Mouse (Mus musculus) kidney, embryonic 16.5 days (tissue): ENCODE measurements at regions not wholly inside any gene's neighbourhood (a gene's known extent, or its start where the extent isn't known, plus 50 kb on each side); places are given as distances from the start of the nearest gene placed in this dataset.

Experiments used
- ATAC-seq: fragments of 200-750 bp; cut with Nextera tagmentation; 2 replicates; pipeline ENCODE4 v1.8.0; 2017; ENCODE audit warnings: moderate TSS enrichment; ENCODE audit not compliant: low FRiP score, low TSS enrichment
- H3K27ac ChIP-seq: fragments of 300-500 bp; sonication (generic); 2 replicates; pipeline ENCODE4 v1.5.1; 2014; ENCODE audit warnings: low read length
- H3K27me3 ChIP-seq: fragments of 300-500 bp; sonication (generic); 2 replicates; pipeline ENCODE4 v1.6.1; 2014; ENCODE audit warnings: low read length, control low read depth, mixed read lengths; ENCODE audit not compliant: insufficient read depth
- H3K36me3 ChIP-seq: fragments of 300-500 bp; sonication (generic); 2 replicates; pipeline ENCODE4 v1.6.1; 2014; ENCODE audit warnings: low read length, control low read depth, mixed read lengths; ENCODE audit not compliant: insufficient read depth
- H3K4me1 ChIP-seq: fragments of 300-500 bp; sonication (generic); 2 replicates; pipeline ENCODE4 v1.6.1; 2014; ENCODE audit warnings: low read length, control low read depth, mixed read lengths; ENCODE audit not compliant: insufficient read depth
- H3K4me2 ChIP-seq: fragments of 300-500 bp; sonication (generic); replicated peaks from 2 replicates; pipeline ENCODE4 v1.6.1; 2014; ENCODE audit warnings: low read depth, low read length
- H3K4me3 ChIP-seq: fragments of 300-500 bp; sonication (generic); 2 replicates; pipeline ENCODE4 v1.5.1; 2014; ENCODE audit warnings: mild to moderate bottlenecking, low read length
- H3K9ac ChIP-seq: fragments of 300-500 bp; sonication (generic); replicated peaks from 2 replicates; pipeline ENCODE4 v1.6.1; 2014; ENCODE audit warnings: low read length
- H3K9me3 ChIP-seq: fragments of 300-500 bp; sonication (generic); 2 replicates; pipeline ENCODE4 v1.6.1; 2016; ENCODE audit warnings: low read length, control low read depth
- WGBS: fragments of 180-500 bp; shearing (Covaris S2); extraction: QIAGEN DNeasy Blood & Tissue Kit; methylation state at CpG from one replicate; pipeline ENCODE4 v1.1.7; 2014; 5-methylcytosine and 5-hydroxymethylcytosine counted together

DNA sequence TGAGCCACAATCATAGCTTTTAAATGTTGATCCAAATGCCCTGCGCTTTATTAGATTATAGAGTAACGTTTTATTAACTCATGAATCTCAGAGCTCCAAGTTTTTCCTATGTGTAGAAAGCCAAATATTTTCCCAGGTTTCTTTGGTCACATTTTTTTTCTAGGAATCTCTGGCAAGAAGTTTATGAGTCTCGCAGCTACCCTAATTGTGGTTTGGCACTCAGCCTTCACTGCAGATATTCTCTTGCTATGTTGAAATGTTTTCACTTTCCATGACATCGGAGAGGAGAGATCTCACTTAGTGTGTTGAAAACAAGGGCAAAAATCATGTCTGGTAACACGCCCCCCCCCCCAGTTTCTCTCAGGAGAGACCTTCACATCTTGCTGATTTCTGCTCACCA, 212.4 kb downstream of the Tmem26 start:
- H3K4me1 ChIP-seq: no peaks in the 10 kb centered on the region
- 71% methylated on average over 5 of the region's 5 CpGs for WGBS

DNA sequence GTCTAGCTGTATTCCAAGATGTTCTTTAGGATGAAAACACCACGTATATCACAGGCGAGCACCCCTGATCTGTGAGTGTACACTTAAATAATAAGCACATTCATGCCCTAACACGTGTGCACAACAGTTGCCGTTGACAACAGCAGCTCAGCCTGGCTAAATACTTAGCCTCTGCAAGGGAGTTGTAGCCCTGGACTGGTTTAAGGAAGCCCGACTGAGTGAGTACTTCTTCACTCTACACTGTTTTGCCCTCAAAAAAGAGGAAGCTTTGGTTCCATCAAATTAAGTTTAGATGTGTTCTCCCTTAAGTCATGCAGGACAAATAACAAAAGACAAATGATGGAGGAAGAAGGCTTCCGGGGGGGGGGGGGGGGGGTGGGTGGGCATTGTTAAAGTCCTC, 208.0 kb upstream of the Rhobtb1 start:
- Histone ChIP-seq H3K4me2 (no peak overlapping the region), H3K4me3 (no peak overlapping the region), H3K27me3 (no peaks in the 10 kb centered on the region), H3K27ac (no peak overlapping the region), H3K9me3 (no peaks in the 10 kb centered on the region), H3K4me1 (no peaks in the 10 kb centered on the region), H3K36me3 (no peaks in the 10 kb centered on the region), H3K9ac (no peak overlapping the region)
- ATAC-seq: no peak
- WGBS: 84% methylated on average over 5 of the region's 6 CpGs

More for the DNA sequence above, 212.4 kb downstream of the Tmem26 start:
- H3K4me3 ChIP-seq: no peak overlapping the region
- H3K4me2 ChIP-seq: no peak overlapping the region
- H3K27me3 ChIP-seq: no peaks in the 10 kb centered on the region
- no peaks in the 10 kb centered on the region for H3K9me3 ChIP-seq
- H3K27ac ChIP-seq: no peak overlapping the region
- H3K36me3 ChIP-seq: no peaks in the 10 kb centered on the region
- no peak for ATAC-seq
- no peak overlapping the region for H3K9ac ChIP-seq

DNA sequence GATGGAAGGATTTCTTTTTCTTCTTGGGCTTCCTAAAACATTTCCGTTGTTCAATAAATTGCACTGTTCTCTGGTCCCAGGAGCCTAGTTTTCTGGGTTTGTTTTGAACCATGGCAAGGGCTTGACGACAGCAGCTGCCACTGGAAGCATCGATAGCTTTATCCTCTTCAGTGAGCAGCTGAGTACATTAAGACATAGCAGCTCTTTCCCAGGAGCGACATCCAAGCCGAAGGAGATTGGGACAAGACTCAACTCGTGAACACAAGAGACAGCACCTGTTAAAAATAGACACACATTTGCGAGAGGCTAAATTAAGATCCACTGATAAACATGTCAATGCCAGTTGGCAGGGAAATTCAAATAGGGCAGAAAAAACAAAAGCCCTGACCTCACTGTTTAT, 194.7 kb upstream of the Rhobtb1 start:
- Histone ChIP-seq H3K9ac (no peak overlapping the region), H3K36me3 (no peaks in the 10 kb centered on the region), H3K4me3 (no peak overlapping the region), H3K9me3 (no peaks in the 10 kb centered on the region), H3K27me3 (no peaks in the 10 kb centered on the region), H3K4me1 (no peaks in the 10 kb centered on the region), H3K4me2 (no peak overlapping the region), H3K27ac (no peak overlapping the region)
- ATAC-seq: no peak
- 74% methylated on average over 7 of the region's 7 CpGs for WGBS

DNA sequence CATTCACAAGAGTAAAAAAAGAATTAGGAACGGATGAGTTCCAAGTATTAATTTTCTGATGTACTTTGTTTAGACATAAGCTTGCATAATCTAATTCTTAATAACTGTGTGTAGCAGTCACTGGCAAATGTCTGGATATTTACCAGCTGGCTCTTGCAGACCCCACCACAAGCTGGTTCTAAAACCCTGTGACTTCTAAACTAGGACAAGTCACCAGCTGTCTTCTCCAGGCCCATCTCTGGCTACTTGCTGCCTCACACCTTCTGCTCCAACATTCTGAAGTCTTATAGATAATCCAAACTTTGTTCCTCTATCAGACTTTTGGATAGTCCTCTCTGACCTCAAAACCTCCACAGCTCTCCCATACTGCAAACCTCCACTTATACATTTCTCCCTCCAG, 189.9 kb upstream of the Rhobtb1 start:
- Histone ChIP-seq H3K9me3 (no peaks in the 10 kb centered on the region), H3K4me1 (no peaks in the 10 kb centered on the region), H3K36me3 (no peaks in the 10 kb centered on the region), H3K27me3 (no peaks in the 10 kb centered on the region), H3K4me3 (no peak overlapping the region), H3K27ac (no peak overlapping the region), H3K9ac (no peak overlapping the region), H3K4me2 (no peak overlapping the region)
- 86% methylated on average over 1 of the region's 1 CpGs for WGBS
- ATAC-seq: no peak

DNA sequence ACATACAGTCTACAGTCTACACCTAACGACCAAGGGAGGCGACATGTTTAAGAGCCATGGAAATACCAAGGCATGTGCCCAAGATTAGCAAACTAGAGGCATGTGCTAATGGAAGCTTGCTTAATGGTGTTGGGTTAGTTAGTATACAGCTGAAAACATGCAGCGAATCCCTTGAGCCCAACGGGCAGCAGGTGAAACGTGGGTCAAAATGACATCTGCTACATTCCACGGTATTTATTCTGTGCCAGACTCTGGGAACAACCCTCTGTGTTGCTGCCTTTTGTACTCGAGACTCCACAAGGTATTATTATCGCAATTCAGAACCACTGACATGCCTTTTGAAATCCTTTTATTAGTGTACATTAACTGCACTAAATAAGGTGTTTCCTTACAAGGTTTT, 188.1 kb upstream of the Rhobtb1 start:
- Histone ChIP-seq H3K27ac (no peak overlapping the region), H3K4me2 (no peak overlapping the region), H3K27me3 (no peaks in the 10 kb centered on the region), H3K4me3 (no peak overlapping the region), H3K4me1 (no peaks in the 10 kb centered on the region), H3K36me3 (no peaks in the 10 kb centered on the region), H3K9ac (no peak overlapping the region), H3K9me3 (no peaks in the 10 kb centered on the region)
- 76% methylated on average over 8 of the region's 8 CpGs for WGBS
- no peak for ATAC-seq

DNA sequence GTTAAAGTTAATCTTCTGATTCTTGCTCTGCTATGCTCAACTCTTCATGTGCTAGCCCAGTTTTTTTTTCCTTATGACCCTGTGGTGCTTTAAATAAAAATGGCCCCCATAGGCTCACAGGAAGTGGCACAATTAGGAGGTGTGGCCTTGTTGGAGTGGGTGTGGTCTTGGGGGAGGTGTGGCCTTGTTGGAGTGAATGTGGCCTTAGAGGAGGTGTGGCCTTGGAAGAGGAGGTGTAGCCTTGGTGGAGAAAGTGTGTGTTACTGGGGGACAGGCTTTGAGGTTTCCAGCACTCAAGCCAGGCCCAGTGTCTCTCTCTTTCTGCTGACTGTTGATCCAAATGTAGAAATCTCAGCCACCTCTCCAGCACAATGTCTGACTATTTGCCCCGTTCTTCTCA, 186.0 kb upstream of the Rhobtb1 start:
- H3K36me3 ChIP-seq: no peaks in the 10 kb centered on the region
- 97% methylated on average over 1 of the region's 1 CpGs for WGBS
- H3K9ac ChIP-seq: no peak overlapping the region
- no peaks in the 10 kb centered on the region for H3K27me3 ChIP-seq
- no peaks in the 10 kb centered on the region for H3K4me1 ChIP-seq
- no peak overlapping the region for H3K4me3 ChIP-seq
- no peak overlapping the region for H3K4me2 ChIP-seq
- H3K9me3 ChIP-seq: no peaks in the 10 kb centered on the region
- no peak overlapping the region for H3K27ac ChIP-seq
- ATAC-seq: no peak

DNA sequence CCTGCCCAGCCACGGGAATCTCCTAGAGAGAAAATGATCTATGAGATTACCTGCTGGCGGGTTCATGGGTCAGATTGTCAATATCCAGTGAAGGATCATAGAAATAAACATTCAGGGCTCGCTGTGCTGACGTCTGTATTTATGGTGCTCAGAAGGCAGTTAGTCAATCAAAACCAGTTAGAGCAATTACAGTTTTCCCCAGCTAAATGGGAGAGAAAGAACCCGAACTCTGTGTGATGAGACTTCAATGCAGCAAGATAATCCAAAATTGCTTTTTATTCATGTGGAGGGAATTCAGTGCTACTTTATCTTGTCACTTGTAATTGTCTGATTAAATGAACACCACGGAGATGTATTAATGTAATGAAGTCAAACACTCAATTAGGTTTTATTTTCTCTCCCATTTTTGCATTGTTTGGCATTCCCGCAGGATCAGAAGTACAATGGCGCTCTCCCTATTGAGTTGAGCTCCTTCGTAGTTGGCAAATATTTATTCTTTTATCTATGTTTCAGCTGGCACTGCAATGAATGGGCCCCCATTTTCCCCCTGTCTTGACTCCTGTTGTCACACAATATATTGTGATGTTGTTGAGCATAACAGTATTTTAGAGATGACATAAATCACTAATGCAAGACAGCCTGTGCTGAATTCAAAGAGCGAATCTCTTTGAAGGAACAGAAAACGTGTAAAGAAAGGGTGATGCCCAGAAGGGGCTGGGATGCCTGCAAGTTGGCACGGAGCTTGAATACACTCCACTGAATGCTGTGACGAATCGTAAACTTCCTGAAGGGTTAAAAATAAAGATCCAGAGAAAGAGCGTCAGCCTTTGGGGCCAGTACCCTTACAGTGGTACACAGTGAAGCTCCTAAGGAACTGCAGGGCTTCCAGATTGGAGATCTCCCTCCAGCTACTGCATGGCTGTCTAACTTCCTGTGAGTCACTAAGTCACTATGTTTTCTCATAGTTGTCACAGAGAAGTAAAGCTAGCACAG, 183.0 kb upstream of the Rhobtb1 start:
- no peaks in the 10 kb centered on the region for H3K36me3 ChIP-seq
- no peak for ATAC-seq
- H3K9me3 ChIP-seq: no peaks in the 10 kb centered on the region
- 71% methylated on average over 15 of the region's 15 CpGs for WGBS
- no peak overlapping the region for H3K4me2 ChIP-seq
- no peaks in the 10 kb centered on the region for H3K4me1 ChIP-seq
- no peak overlapping the region for H3K4me3 ChIP-seq
- no peak overlapping the region for H3K27ac ChIP-seq
- no peaks in the 10 kb centered on the region for H3K27me3 ChIP-seq
- H3K9ac ChIP-seq: no peak overlapping the region

DNA sequence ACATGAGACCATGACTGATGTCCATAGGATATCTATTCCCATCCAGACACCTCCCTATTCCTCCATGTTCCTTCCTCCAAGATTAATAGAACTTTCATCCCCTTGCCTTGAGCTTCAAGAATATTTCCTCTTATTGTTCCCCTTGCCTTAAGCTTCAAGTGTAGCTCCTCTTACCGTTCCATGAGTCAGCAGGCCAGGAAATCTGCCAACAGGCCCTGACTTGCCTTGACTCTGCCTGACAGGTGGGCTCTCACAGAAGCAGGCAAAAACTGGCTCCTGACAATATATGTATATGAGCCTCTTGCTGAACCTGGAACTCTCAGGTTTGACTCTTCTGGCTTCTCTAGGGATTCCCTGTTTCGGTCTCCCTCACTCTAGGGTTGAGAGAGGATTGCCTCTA, 180.7 kb upstream of the Rhobtb1 start:
- WGBS: 76% methylated on average over 2 of the region's 2 CpGs
- no peak for ATAC-seq

DNA sequence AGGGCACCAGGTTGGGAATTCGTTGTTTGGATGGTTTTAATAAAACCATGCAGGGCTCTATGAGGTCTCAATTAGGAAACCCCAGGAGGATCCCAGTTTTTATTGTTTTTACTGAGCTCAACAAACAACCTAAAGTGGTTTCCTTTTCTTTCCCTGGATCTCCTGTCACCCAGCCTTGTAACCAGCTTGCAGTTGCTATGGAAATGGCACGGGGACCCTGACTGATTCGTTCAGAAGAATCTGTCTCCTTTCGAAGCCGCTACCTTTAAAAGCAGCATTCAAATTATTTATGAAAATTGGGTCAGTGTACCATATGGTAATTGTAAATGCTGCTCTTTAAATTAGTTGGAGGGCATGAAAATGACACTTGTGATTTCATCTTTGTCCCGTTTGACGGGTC, 176.5 kb upstream of the Rhobtb1 start:
- Histone ChIP-seq H3K36me3 (no peaks in the 10 kb centered on the region), H3K27me3 (no peaks in the 10 kb centered on the region), H3K9ac (no peak overlapping the region), H3K9me3 (no peaks in the 10 kb centered on the region), H3K27ac (no peak overlapping the region), H3K4me2 (no peak overlapping the region), H3K4me1 (peaks cover 6% of the 10 kb centered on the region), H3K4me3 (no peak overlapping the region)
- WGBS: 84% methylated on average over 7 of the region's 7 CpGs
- ATAC-seq: no peak

More for the DNA sequence above, 180.7 kb upstream of the Rhobtb1 start:
- Histone ChIP-seq H3K4me2 (no peak overlapping the region), H3K9ac (no peak overlapping the region), H3K27ac (no peak overlapping the region), H3K36me3 (no peaks in the 10 kb centered on the region), H3K27me3 (no peaks in the 10 kb centered on the region), H3K4me1 (no peaks in the 10 kb centered on the region), H3K4me3 (no peak overlapping the region), H3K9me3 (no peaks in the 10 kb centered on the region)

DNA sequence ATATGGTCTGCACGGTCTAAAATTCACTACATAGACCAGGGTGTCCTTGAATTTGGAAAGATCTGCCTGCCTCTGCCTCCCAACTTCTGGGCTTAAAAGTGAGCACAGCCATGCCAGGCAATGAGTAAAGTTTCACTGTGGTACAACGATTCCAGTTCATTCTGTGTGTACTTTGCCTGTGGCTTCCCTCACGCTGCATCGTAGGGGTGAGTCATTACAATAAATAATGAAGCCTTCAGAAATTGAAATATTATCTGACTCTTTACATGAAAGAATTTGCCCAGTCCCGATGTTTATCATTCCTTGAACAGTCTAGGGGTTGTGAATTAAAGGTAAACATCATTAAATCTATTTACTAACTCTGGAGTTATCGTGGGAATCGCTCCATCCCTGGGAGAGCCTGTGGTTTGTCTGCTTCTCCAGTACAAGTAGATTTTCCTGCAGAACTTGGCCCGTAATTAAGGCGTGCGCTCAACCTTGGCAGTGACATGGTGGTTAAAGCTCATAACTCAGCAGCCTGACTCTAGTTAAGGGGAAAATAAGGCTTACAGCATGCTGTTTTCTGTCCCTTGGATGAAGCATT, 174.7 kb upstream of the Rhobtb1 start:
- H3K27ac ChIP-seq: peak overlapping the region; percentile 63; the same call in 1 of the 2 replicates
- H3K4me2 ChIP-seq: no peak overlapping the region
- no peaks in the 10 kb centered on the region for H3K9me3 ChIP-seq
- no peak overlapping the region for H3K4me3 ChIP-seq
- peak; percentile 57 for ATAC-seq
- H3K9ac ChIP-seq: no peak overlapping the region
- H3K36me3 ChIP-seq: no peaks in the 10 kb centered on the region
- H3K4me1 ChIP-seq: peaks cover 6% of the 10 kb centered on the region
- WGBS: 26% methylated on average over 10 of the region's 10 CpGs
- H3K27me3 ChIP-seq: no peaks in the 10 kb centered on the region
